Mouse (Mus musculus): ENCODE results near the gene Vax2.

Vax2 gene

DNA sequence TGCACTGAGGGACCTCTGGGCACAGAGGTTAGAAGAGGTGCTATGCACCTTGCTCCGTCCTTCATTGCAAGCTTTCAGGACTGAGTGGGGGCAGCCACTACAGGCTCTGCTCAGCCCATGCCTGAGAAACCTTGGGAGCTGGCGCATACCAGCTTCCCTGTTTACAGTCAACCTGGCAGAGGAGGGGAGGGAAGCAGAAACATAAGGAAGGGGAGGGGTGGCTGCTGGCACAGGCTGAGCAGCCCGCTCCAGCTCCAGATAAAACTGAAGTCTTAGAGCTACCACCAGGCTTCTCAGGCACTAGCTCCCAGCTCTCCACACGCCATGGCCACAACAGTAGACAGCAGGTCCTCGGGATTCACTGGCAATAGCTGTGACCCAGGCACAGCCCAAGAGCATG lies 31.7 kb downstream of the Vax2 start, which contains the start of gene Atp6v1b1:
Gene Atp6v1b1 (plus strand): TSS at position 230 of the 400 bp plus-strand sequence.
- in situ Hi-C loops (cut with MboI; ENCODE audit: low pct_unique_long_range_greater_than_20kb in 1 of 2, low sequenced_read_pairs in 2 of 2, unreplicated experiment in 1 of 2), result no loop called here

DNA sequence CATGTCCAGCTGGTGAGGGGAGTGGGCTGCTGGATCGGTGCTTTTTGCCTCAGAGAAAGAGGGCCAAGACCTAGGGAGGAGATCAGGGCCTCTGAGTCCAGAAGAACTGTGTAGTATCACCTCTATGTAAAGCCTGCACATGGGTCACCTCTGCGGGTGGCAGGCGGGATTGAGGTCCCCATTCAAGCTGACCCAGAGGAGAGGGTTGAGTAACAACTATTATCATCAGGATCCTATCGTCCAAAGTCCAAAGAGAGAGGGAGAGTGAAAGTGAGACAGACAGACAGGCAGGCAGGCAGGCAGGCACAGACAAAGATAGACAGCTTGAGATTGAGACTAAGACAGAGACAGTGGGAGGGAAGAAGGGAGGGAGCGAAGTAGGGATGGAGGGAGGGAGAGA lies 32.1 kb downstream of the Vax2 start:
- in situ Hi-C loops (cut with MboI; ENCODE audit: low pct_unique_long_range_greater_than_20kb in 1 of 2, low sequenced_read_pairs in 2 of 2, unreplicated experiment in 1 of 2), result no loop called here

DNA sequence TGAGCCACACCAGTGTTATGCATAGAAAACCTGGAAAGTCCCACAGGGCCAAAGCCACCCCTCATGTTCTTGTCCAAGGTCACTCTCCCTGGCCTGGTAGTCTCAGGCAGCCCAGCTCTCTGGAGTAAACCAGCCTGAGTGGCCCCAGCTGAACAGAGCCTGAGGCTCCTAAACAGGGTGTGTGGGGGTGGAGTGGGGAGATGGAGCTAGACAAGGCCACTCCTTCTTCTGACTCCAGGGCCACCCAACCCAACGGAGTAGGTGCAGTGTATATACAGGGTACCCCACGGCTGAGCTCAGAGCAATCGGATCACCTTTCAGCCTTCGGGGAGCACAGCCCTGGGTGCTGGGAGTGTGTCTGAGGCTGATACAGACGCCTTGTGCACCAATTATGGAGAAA lies 33.1 kb downstream of the Vax2 start:
- in situ Hi-C loops (cut with MboI; ENCODE audit: low pct_unique_long_range_greater_than_20kb in 1 of 2, low sequenced_read_pairs in 2 of 2, unreplicated experiment in 1 of 2), result no loop called here

DNA sequence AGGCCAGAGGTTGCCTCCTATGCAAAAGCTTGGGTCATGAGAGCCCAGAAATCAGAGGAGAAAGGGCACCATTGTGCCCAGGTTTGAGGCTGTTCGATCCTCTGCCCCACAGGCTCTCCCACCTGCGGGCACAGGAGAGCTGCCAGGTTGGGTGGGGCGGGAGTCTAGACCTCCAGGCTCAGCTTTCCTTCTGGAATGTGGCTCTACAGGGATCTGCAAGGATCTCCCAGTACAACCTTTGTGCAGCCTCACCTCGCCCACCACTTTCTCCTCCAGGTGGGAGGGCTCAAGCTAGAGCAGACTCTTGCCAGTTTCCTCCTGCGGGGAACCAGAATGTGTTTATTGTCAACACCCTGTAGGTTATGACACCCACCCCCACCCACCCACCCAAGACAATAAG lies 33.5 kb downstream of the Vax2 start:
- in situ Hi-C loops (cut with MboI; ENCODE audit: low pct_unique_long_range_greater_than_20kb in 1 of 2, low sequenced_read_pairs in 2 of 2, unreplicated experiment in 1 of 2), result no loop called here

DNA sequence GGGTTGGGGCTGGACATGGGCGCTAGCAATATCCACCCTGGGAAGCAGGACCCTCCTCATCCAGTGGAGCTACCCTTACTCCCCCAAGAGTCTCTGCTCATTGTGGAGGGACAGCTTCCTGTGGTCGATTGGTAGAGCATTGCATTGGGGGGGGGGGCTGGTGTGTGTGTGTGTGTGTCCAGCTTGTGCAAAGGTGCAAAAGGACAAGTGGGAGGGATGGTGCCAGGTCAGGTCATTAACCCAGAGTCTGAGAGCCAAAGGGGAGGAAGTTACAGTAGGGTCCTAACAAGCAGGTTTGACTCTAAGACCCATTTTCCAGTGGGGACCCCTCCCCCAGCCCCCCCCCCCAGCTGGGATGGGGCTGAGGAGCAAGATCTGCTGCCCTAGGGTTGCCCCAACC lies 34.4 kb downstream of the Vax2 start:
- in situ Hi-C loops (cut with MboI; ENCODE audit: low pct_unique_long_range_greater_than_20kb in 1 of 2, low sequenced_read_pairs in 2 of 2, unreplicated experiment in 1 of 2), result no loop called here

DNA sequence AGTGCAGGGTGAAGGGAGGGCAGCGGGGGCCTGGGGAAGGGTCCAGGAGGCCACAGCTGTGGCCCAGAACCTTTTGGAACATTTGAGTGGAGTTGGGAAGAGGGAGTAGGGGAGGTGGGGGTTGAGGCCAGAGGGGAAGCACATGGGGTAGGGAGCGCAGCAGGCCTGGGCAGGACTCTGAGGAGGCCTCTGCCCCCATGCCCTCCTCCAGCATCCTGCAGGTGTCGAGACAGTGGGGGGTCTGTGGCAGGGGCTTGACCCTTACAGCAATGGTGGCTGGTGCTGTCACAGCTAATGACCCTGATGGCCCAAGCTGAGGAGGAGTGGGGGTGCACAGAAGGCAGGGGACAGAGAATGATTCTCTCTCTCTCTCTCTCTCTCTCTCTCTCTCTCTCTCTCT lies 38.2 kb downstream of the Vax2 start:
- in situ Hi-C loops (cut with MboI; ENCODE audit: low pct_unique_long_range_greater_than_20kb in 1 of 2, low sequenced_read_pairs in 2 of 2, unreplicated experiment in 1 of 2), result no loop called here

DNA sequence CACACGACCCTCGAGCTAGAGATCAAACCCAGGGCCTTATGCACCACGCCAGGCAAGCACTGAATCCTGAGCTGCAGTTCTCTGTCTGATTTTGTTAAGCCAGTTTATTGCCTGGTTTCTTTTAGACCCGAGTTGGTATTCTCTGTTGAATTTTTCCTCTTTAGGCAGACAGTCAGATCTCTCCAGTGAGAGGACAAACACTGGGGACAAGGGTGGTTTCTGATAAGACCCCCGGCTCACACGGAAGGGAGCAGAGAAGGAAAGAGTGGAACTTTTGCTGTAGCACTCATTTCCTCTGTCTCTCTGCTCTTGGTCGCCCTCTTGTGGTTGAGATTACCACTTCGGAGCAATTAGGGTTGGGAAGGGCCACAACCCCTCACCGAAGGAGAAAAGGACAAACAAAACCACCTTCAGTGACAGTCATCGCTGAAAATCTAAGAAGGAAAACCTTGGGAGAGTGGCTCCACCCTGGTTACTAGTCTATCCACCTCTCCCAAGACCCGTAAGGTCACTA lies 39.2 kb downstream of the Vax2 start:
- in situ Hi-C loops (cut with MboI; ENCODE audit: low pct_unique_long_range_greater_than_20kb in 1 of 2, low sequenced_read_pairs in 2 of 2, unreplicated experiment in 1 of 2), result loop anchor here in 1 of 2 experiments (5.0 kb wide), 1 partner anchor 63 kb away; no protein-coding TSS in a partner anchor

DNA sequence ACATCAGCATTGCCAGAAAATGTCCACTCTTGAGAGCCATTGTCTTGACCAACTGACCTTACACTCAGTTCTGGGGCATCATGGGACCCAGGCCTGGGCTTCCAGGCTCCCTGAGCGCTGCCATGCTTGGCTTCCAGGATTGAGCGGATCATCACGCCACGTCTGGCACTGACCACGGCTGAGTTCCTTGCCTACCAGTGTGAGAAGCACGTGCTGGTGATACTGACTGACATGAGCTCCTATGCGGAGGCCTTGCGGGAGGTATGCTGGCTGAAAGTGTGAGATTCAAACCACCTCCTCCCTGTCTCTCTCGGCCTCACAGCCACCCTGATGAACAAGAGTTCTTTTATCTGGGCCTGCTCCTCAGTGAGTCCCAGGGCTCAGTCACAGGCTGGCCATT lies 45.0 kb downstream of the Vax2 start:
- in situ Hi-C loops (cut with MboI; ENCODE audit: low pct_unique_long_range_greater_than_20kb in 1 of 2, low sequenced_read_pairs in 2 of 2, unreplicated experiment in 1 of 2), result no loop called here

DNA sequence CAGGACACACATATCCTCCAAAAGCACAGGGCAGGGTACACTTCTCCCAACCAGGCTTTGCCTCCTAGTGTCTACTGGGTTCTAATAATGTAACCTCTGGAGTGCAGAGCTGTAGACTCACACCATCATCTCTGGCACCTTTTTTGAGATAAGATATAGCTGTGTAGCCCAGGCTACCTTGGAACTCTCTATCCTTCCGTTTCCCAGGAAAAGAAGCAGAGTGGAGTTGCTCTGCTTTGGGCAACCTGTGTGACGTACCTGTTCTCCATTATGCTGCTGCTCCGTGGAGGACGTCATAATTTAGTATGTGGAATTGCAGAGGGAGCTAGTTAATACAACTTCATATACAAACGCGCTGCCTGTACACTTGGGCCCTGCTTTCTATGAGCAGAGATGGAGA lies 51.3 kb downstream of the Vax2 start, which contains the start of gene Ankrd53:
Gene Ankrd53 (plus strand): TSS at position 301 of the 400 bp plus-strand sequence.
- in situ Hi-C loops (cut with MboI; ENCODE audit: low pct_unique_long_range_greater_than_20kb in 1 of 2, low sequenced_read_pairs in 2 of 2, unreplicated experiment in 1 of 2), result no loop called here

DNA sequence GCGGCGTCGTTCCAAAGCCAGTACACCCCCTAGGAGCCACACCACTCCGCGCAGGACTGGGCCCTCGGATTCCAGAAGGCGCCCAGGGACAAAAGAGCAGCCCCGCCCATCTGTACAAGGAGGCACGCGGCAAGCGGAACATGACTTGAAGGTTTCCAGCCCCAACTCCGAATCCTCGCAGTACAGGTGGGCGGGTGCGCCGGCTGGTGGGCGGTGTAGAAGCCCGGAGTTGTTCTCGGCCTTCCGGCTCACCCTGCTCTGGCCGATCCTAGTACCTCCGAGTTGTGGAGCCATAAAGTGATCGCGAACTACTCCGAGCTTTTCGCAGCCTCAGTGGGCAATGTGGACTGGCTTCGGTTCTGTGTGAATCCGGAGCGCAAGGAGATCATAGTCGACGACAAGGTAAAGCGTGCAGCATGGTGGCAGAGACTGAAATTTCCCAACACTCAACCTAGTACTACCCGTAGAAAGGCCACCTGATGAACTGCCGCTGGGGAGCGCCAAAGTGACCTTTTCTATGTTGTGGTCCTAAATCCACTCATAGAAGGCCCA lies 51.9 kb downstream of the Vax2 start:
- in situ Hi-C loops (cut with MboI; ENCODE audit: low pct_unique_long_range_greater_than_20kb in 1 of 2, low sequenced_read_pairs in 2 of 2, unreplicated experiment in 1 of 2), result no loop called here

DNA sequence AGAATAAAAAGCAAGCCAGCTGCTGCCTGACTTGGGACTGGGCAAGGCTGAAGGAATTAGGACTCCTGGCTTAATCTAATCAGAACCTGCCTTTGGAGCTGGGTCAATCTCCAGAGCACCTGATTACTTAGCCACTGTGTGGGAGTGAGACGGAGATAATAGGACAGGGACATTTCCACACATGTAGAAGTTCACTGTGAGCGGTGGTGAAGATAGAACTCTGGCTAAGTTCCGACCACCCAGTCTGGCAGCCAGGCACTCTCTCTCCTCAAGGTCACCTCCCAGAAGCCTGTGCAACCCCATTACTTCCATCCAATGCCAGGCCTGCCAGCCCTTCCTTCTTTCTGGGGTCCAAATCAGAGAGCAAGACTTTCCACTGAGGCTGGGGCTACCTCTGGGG lies 55.9 kb downstream of the Vax2 start:
- in situ Hi-C loops (cut with MboI; ENCODE audit: low pct_unique_long_range_greater_than_20kb in 1 of 2, low sequenced_read_pairs in 2 of 2, unreplicated experiment in 1 of 2), result no loop called here

DNA sequence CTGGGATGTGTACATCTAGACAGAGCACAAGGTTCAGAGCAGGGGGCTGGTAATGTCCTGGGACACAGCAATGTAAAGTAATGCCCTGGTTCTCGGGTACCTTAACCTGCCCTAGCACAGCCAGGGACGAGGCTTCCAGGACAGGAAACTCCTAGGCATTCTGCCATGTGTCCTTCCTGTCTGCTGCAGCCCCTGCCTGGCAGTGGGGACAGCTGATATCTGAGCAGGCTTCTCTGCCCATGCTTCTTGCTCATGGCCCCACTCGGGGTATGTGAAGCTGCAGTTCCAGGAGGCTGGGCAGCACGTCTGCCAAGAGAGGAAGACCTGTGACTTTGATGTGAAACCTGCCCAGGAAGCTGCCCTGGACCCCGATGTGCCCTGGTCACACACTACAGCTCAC lies 57.4 kb downstream of the Vax2 start:
- in situ Hi-C loops (cut with MboI; ENCODE audit: low pct_unique_long_range_greater_than_20kb in 1 of 2, low sequenced_read_pairs in 2 of 2, unreplicated experiment in 1 of 2), result no loop called here

DNA sequence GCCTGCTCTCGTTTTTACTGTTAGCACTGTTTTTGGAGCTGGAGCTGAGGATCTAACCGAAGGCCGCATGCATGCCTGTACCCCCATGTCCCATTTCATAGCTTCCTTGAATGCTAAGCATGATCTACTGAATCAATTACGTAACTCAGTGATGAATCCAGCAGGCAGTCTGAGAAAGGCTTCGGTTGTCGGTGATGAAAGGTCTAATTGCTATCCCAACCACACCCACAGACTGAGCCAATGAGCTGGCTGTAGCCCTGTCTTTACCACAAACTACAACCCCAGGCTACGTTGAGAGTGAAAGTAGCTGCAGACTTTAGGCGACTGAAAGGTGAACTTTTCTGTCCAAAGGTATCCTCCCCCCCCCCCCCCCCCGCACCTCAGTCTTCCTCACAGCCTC lies 63.1 kb downstream of the Vax2 start:
- in situ Hi-C loops (cut with MboI; ENCODE audit: low pct_unique_long_range_greater_than_20kb in 1 of 2, low sequenced_read_pairs in 2 of 2, unreplicated experiment in 1 of 2), result no loop called here

DNA sequence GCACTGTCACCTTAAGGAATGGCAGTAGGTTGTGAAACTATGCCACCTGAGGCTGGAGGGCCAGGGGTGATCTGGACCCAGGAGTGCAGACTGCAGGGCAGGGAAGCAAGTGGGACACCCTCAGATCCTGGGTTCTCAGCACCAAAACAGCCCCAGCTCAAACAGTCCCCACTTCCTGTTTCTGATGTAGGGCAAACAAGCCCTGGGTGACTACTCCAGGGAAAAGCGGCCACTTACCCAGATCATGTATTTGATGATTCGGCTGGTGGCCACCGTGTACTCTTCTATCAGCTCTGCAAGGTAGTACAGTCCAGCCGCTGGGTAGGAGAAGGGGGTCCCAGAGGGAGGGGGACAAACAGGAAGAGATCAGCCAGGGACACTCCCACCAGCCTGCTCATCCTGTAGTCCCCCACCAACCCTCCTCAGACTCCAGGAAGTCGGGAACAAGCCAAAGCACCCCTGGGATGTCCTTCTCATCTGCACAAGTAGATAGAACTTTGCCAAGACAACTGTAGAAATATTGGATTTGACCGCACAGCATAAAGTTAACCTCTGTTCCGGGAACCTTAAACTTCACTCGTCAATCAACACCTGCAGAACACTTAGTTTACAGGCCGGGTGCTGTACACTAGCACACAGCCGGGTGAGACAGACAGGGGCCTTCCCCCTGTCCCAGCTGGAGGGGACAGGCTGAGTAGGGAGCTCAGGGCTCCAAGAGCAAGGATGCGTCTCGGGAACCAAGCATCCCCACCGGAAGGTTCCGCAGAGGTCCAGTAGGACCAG lies 63.9 kb downstream of the Vax2 start:
- in situ Hi-C loops (cut with MboI; ENCODE audit: low pct_unique_long_range_greater_than_20kb in 1 of 2, low sequenced_read_pairs in 2 of 2, unreplicated experiment in 1 of 2), result loop anchor here in 1 of 2 experiments (5.0 kb wide), 1 partner anchor 83 kb away; no protein-coding TSS in a partner anchor

DNA sequence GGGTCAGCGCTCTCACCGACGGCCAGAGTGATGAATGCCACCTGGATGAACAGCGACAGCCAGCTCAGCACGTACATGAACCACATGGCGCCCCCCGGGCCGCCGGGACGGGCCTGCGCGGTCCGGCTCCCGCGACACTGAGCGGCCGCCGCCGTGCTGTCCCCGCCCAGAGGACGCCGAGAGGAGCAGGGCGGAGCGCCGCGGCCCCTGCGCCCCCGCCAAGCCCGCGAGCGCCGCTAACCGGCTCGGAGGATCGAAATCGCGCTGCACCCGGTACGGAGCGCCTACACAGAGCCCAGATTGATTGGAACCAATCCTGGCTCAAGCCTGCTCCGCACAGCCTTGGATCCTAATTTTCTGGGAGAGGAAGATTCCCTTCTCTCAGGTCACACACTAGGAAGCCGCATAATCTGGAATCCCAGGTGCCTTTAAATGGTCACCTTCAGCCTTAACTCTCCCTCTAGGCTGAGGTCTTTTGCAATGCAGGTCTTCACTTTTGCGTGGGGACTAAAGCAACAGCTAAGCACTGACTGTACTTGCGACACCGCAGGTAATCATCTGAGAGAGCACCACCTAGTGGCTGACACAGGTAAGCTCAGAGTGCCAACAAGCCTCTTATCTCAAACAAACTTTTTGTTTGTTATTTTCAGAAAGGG lies 64.7 kb downstream of the Vax2 start, which contains the start of gene Tex261:
Gene Tex261 (minus strand): TSS at position 176 of the 656 bp plus-strand sequence.
- in situ Hi-C loops (cut with MboI; ENCODE audit: low pct_unique_long_range_greater_than_20kb in 1 of 2, low sequenced_read_pairs in 2 of 2, unreplicated experiment in 1 of 2), result loop anchor here in 1 of 2 experiments (5.0 kb wide), 1 partner anchor 83 kb away; no protein-coding TSS in a partner anchor

DNA sequence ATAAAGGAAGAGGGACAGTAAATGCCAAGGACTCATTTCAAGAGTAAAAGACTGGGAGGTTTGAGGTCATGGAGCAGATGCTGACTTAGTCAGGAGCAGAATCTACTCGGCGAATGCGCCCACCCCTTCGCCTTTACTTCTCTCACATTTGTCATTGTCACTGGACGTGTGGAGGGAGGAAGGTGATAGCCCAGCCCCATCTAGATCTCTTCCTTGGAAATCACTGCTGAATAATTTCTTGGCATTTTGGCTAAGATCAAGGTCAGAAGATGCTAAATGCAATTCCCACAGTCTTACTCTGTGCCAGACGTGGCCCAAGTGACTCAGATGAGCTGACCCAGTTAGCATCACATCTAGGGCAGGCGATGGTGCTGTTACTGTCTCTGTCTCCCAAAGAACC lies 67.2 kb downstream of the Vax2 start:
- in situ Hi-C loops (cut with MboI; ENCODE audit: low pct_unique_long_range_greater_than_20kb in 1 of 2, low sequenced_read_pairs in 2 of 2, unreplicated experiment in 1 of 2), result loop anchor here in 1 of 2 experiments (5.0 kb wide), 1 partner anchor 86 kb away; no protein-coding TSS in a partner anchor

DNA sequence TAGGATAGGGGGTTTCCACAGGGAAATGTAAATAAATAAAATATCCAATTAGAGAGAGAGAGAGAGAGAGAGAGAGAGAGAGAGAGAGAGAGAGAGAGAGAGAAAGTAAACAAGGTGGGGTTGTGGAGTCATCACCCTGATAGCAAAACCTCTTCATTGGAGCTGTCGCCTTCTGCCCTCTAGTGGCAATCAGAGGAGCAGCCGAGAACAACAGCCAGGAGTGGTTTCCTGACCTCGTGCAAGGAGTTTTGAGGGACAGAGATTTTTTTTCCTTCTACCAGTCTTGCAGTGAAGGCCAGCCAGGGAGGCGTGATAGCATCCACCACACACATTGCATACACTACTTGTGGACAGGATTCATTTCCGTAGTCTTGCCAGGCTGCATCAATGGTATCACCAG lies 68.0 kb downstream of the Vax2 start:
- in situ Hi-C loops (cut with MboI; ENCODE audit: low pct_unique_long_range_greater_than_20kb in 1 of 2, low sequenced_read_pairs in 2 of 2, unreplicated experiment in 1 of 2), result loop anchor here in 1 of 2 experiments (5.0 kb wide), 1 partner anchor 87 kb away; no protein-coding TSS in a partner anchor

DNA sequence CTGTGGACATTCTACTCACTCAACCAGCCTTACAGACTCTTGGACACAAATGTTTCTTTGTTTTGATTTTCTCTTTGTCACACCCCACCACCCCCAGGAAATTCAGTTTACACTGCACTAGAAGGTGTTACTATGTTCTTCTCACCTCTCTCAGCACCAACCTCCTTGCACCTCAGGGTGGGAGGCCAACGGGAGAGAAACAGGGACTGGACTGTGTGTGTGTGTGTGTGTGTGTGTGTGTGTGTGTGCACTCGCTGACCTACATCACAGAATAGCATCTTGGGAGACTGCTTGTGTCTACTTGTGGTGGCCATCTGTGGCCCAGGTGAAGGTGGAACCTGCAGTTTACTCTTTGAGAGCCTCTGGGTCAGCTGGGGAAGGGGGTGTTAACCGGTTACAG lies 75.4 kb downstream of the Vax2 start:
- in situ Hi-C loops (cut with MboI; ENCODE audit: low pct_unique_long_range_greater_than_20kb in 1 of 2, low sequenced_read_pairs in 2 of 2, unreplicated experiment in 1 of 2), result no loop called here
